Comparison of ENCODE assay signal across 8 mouse cellular contexts in genomic region chr17:74295026-74295970, GRCm38 (mm10). TPM values are rescaled to one million over a fixed set of nuclear protein-coding genes. Genes with fewer than 3 reads are reported as not detected.
DNase-seq lines count a peak whose midpoint lies in the region; ATAC-seq lines count a peak whose summit lies in the region.

TSS of gene Memo1 (minus strand) at chr17:74295521.

- peak within 1 kb of the TSS; percentile 96 for H3K9ac ChIP-seq in forebrain, embryonic 14.5 days (ENCODE audit: low read length)
- H3K9ac ChIP-seq in neural tube, embryonic 15.5 days (replicated peaks), result peak within 1 kb of the TSS; percentile 91

- intact Hi-C loops in heart, postnatal 10 days (cut with DNase I), result loop anchor here (5.0 kb wide), 1 partner anchor 273 kb away; no protein-coding TSS in a partner anchor

- H3K27me3 ChIP-seq in forebrain, embryonic 14.5 days (replicated peaks; ENCODE audit: control insufficient read depth, insufficient read depth, low read length), result no peaks in the 10 kb centered on the region
- H3K27me3 ChIP-seq in neural tube, embryonic 15.5 days (replicated peaks), result no peaks in the 10 kb centered on the region

- H3K4me1 ChIP-seq in brown adipose tissue, adult 24 weeks (ENCODE audit: control insufficient read depth, insufficient read depth, insufficient read length, low read length), result peaks cover 4% of the 10 kb centered on the region; the same call in 1 of the 2 replicates
- peaks cover 10% of the 10 kb centered on the region for H3K4me1 ChIP-seq in forebrain, embryonic 14.5 days (ENCODE audit: control insufficient read depth, insufficient read depth, low read length)
- H3K4me1 ChIP-seq in neural tube, embryonic 15.5 days, result peaks cover 34% of the 10 kb centered on the region

- no peaks in the 10 kb centered on the region for H3K9me3 ChIP-seq in forebrain, embryonic 14.5 days (replicated peaks; ENCODE audit: control insufficient read depth, low read length)
- H3K9me3 ChIP-seq in neural tube, embryonic 15.5 days (replicated peaks), result no peaks in the 10 kb centered on the region

- ATAC-seq in forebrain, embryonic 14.5 days, result peak; percentile 92
- peak; percentile 91 for ATAC-seq in neural tube, embryonic 15.5 days (ENCODE audit: low FRiP score)

- peak within 1 kb of the TSS; percentile 78 for H3K4me2 ChIP-seq in forebrain, embryonic 14.5 days (ENCODE audit: low read length)
- H3K4me2 ChIP-seq in neural tube, embryonic 15.5 days, result peak within 1 kb of the TSS; percentile 86

- WGBS in forebrain, embryonic 14.5 days, result 1% methylated on average over 49 of the region's 110 CpGs
- 1% methylated on average over 81 of the region's 110 CpGs for WGBS in large intestine, adult 2 months
- WGBS in neural tube, embryonic 15.5 days, result under 1% methylated on average over 39 of the region's 110 CpGs

- peaks cover 8% of the 10 kb centered on the region; the same call in 1 of the 2 replicates for H3K36me3 ChIP-seq in forebrain, embryonic 14.5 days (ENCODE audit: control insufficient read depth, insufficient read depth, low read length)
- H3K36me3 ChIP-seq in neural tube, embryonic 15.5 days, result peaks cover 13% of the 10 kb centered on the region

- DNase-seq in CD4-positive, CD25-positive, alpha-beta regulatory T cell, adult 2 months (ENCODE audit: low read depth, low spot score), result peak; percentile 90
- DNase-seq in forebrain, embryonic 14.5 days (ENCODE audit: low spot score), result peak; percentile 91
- peak; percentile 89 to 90 for DNase-seq in heart, postnatal 10 days
- no peak for DNase-seq in large intestine, adult 2 months (ENCODE audit: low read depth, low spot score)
- DNase-seq in lung, adult 18-20 months, result peak; percentile 80 to 83
- peak; percentile 89 for DNase-seq in testis, postnatal 10 days (ENCODE audit: low spot score)

- H3K27ac ChIP-seq in brown adipose tissue, adult 24 weeks (replicated peaks; ENCODE audit: low read depth, low read length), result peak within 1 kb of the TSS; percentile 84
- peak within 1 kb of the TSS; percentile 97 for H3K27ac ChIP-seq in forebrain, embryonic 14.5 days (ENCODE audit: low read depth, low read length)
- H3K27ac ChIP-seq in neural tube, embryonic 15.5 days (replicated peaks), result peak within 1 kb of the TSS; percentile 98

- H3K4me3 ChIP-seq in brown adipose tissue, adult 24 weeks (ENCODE audit: insufficient read depth, low read depth, low read length), result peak within 1 kb of the TSS; percentile 83
- peak within 1 kb of the TSS; percentile 89 for H3K4me3 ChIP-seq in forebrain, embryonic 14.5 days (ENCODE audit: low read depth, low read length)
- peak within 1 kb of the TSS; percentile 92 for H3K4me3 ChIP-seq in neural tube, embryonic 15.5 days (replicated peaks)

RNA-seq across cellular contexts. Expression of gene Memo1, which starts in this region (rescaled TPM):
- polyA plus RNA-seq in brown adipose tissue, adult 24 weeks (2012; ENCODE audit: insufficient read depth, insufficient read length, missing spikeins), result 81.4 and 105 TPM in 2 replicates
- polyA plus RNA-seq in forebrain, embryonic 14.5 days (2014; fragmentation: Nextera tagmentation; extraction: Ambion mirVana), result 78.2 and 85.3 TPM in 2 replicates
- total RNA-seq in heart, postnatal 10 days (2021), result 10 to 100 TPM; 63.7 to 72.1 TPM
- polyA plus RNA-seq in large intestine, adult 2 months (2012; rRNA removed), result 23.6 and 29.7 TPM in 2 replicates
- polyA plus RNA-seq in neural tube, embryonic 15.5 days (2015; fragmentation: Nextera tagmentation; extraction: Ambion mirVana), result 56.6 and 63.5 TPM in 2 replicates
